Mouse (Mus musculus) spleen, adult 2 months (tissue): ENCODE results near the gene Hba-a2.

ENCODE experiments used
- CTCF ChIP-seq: fragments of 200-500 bp; IDR thresholded peaks from 2 replicates; pipeline ENCODE4 v1.5.1; 2011; ENCODE audit warnings: mild to moderate bottlenecking, inconsistent platforms; ENCODE audit not compliant: insufficient read depth, insufficient read length, insufficient replicate concordance; ENCODE audit errors: extremely low read depth
- POLR2A ChIP-seq: fragments of 200-500 bp; IDR thresholded peaks from 2 replicates; pipeline ENCODE4 v1.6.1; 2011; ENCODE audit warnings: low read depth, low read length, inconsistent platforms

- TF ChIP-seq POLR2A (no peak), CTCF (no peak)
Measured at GRCm38 (mm10) chr11:32262674-32263415, 33.4 kb upstream of the Hba-a2 start.
